Mouse (Mus musculus): Measurements from ENCODE around the gene Eps8. TPM values are rescaled to one million over a fixed set of nuclear protein-coding genes. Genes with fewer than 3 reads are reported as not detected.

The Eps8 gene
- total and polyA plus RNA-seq, 3 experiments: 0.08 to 0.15 TPM; not detected in 1

- Histone ChIP-seq H3K27me3 (ENCODE audit: control insufficient read depth in 1 of 2, insufficient read depth in 2 of 2, low read length in 2 of 2) (no peaks in the 10 kb centered on the region), H3K36me3 (ENCODE audit: control insufficient read depth in 1 of 2, insufficient read depth in 2 of 2, low read length in 2 of 2) (no peaks in the 10 kb centered on the region), H3K27ac (ENCODE audit: control insufficient read depth, low read depth, low read length) (no peak overlapping the region), H3K9ac (ENCODE audit: control insufficient read depth, low read depth, low read length, poor library complexity, severe bottlenecking) (no peak overlapping the region), H3K4me3 (ENCODE audit: control insufficient read depth in 1 of 2, insufficient read depth in 1 of 2, low read depth in 2 of 2, low read length in 2 of 2) (no peak overlapping the region), H3K4me1 (ENCODE audit: control insufficient read depth in 1 of 2, insufficient read depth in 2 of 2, low read length in 2 of 2) (no peaks in the 10 kb centered on the region), H3K9me3 (replicated peaks; ENCODE audit: insufficient read depth, low read length) (no peaks in the 10 kb centered on the region), H3K79me2 (ENCODE audit: control insufficient read depth, insufficient read depth, low read length, poor library complexity) (no peaks in the 10 kb centered on the region)
- TF ChIP-seq SIN3A (IDR thresholded peaks at IDR 0.05; ENCODE audit: low read length): no peak
- TF ChIP-seq GABPA (IDR thresholded peaks at IDR 0.05; ENCODE audit: low read depth, low read length): no peak
- TF ChIP-seq JUND (IDR thresholded peaks at IDR 0.05; ENCODE audit: low read depth, low read length): no peak
- no peak for TF ChIP-seq MAX (IDR thresholded peaks at IDR 0.05; ENCODE audit: low read length)
- no peak for TF ChIP-seq E2F4 (IDR thresholded peaks at IDR 0.05; ENCODE audit: borderline replicate concordance, low read depth, low read length)
- no peak for TF ChIP-seq MEF2A (IDR thresholded peaks at IDR 0.05; ENCODE audit: extremely low read depth, insufficient replicate concordance, low read depth, low read length, poor library complexity, severe bottlenecking)
- TF ChIP-seq ZC3H11A (IDR thresholded peaks at IDR 0.05; ENCODE audit: low read depth, low read length): no peak
- no peak for TF ChIP-seq MYB (IDR thresholded peaks at IDR 0.05; ENCODE audit: low read depth, low read length)
- TF ChIP-seq HCFC1 (IDR thresholded peaks at IDR 0.05; ENCODE audit: low read depth, low read length): no peak
- no peak for TF ChIP-seq POLR2AphosphoS5 (IDR thresholded peaks at IDR 0.05; ENCODE audit: borderline replicate concordance, low read depth, low read length)
- no peak for TF ChIP-seq BHLHE40 (IDR thresholded peaks at IDR 0.05; ENCODE audit: borderline replicate concordance, low read depth, low read length)
- no peak for DNase-seq (ENCODE audit: low read depth, low spot score)
Observed at GRCm38 (mm10) chr6:137581331-137582010, 73.2 kb downstream of the Eps8 start.

DNA sequence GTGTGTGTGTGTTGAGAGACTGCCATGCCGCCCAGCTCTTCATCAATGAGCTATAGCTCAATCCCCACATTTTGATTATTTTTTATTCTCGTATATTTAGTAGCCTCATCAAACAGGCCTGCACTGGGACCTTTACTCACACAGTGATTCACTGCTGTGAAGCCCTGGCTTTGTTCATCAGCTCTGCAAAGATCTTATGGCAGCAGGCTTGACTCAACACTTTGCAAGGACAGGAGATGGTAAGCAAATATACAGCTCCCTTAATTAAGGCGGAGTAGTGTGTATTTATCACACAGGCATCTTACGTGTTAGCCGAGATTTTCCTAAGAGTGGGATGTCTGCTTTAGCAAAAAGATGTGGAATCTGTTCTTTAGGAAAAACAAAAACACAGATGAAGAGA is 74.2 kb downstream of the Eps8 start:
- Histone ChIP-seq H3K79me2 (ENCODE audit: control insufficient read depth, insufficient read depth, low read length, poor library complexity) (no peaks in the 10 kb centered on the region), H3K9ac (ENCODE audit: control insufficient read depth, low read depth, low read length, poor library complexity, severe bottlenecking) (no peak overlapping the region), H3K4me1 (ENCODE audit: control insufficient read depth in 1 of 2, insufficient read depth in 2 of 2, low read length in 2 of 2) (no peaks in the 10 kb centered on the region), H3K9me3 (replicated peaks; ENCODE audit: insufficient read depth, low read length) (no peaks in the 10 kb centered on the region), H3K4me3 (ENCODE audit: control insufficient read depth in 1 of 2, insufficient read depth in 1 of 2, low read depth in 2 of 2, low read length in 2 of 2) (no peak overlapping the region), H3K27me3 (ENCODE audit: control insufficient read depth in 1 of 2, insufficient read depth in 2 of 2, low read length in 2 of 2) (no peaks in the 10 kb centered on the region), H3K27ac (ENCODE audit: control insufficient read depth, low read depth, low read length) (no peak overlapping the region), H3K36me3 (ENCODE audit: control insufficient read depth in 1 of 2, insufficient read depth in 2 of 2, low read length in 2 of 2) (no peaks in the 10 kb centered on the region)
- TF ChIP-seq POLR2AphosphoS5 (IDR thresholded peaks at IDR 0.05; ENCODE audit: borderline replicate concordance, low read depth, low read length) (no peak), HCFC1 (IDR thresholded peaks at IDR 0.05; ENCODE audit: low read depth, low read length) (no peak), USF2 (IDR thresholded peaks at IDR 0.05; ENCODE audit: borderline replicate concordance in 1 of 2, insufficient read depth in 1 of 2, low read depth in 1 of 2, low read length in 2 of 2) (no peak), KAT2A (conservative IDR thresholded peaks at IDR 0.05; ENCODE audit: low read depth, low read length) (no peak), ZC3H11A (IDR thresholded peaks at IDR 0.05; ENCODE audit: low read depth, low read length) (no peak), ZMIZ1 (IDR thresholded peaks at IDR 0.05; ENCODE audit: low read depth, low read length) (no peak), UBTF (IDR thresholded peaks at IDR 0.05; ENCODE audit: borderline replicate concordance, insufficient read depth, low read depth, low read length) (no peak), USF1 (IDR thresholded peaks at IDR 0.05; ENCODE audit: low read depth, low read length) (no peak), POLR2AphosphoS2 (IDR thresholded peaks at IDR 0.05; ENCODE audit: low read length) (no peak), MAX (IDR thresholded peaks at IDR 0.05; ENCODE audit: low read length) (no peak), MYB (IDR thresholded peaks at IDR 0.05; ENCODE audit: low read depth, low read length) (no peak), CHD1 (IDR thresholded peaks at IDR 0.05; ENCODE audit: low read depth, low read length) (no peak), ZNF384 (IDR thresholded peaks at IDR 0.05; ENCODE audit: low read depth, low read length) (no peak), MAFK (IDR thresholded peaks at IDR 0.05; ENCODE audit: borderline replicate concordance, low read depth, low read length) (no peak), RCOR1 (IDR thresholded peaks at IDR 0.05; ENCODE audit: low read depth, low read length) (no peak), SMC3 (IDR thresholded peaks at IDR 0.05; ENCODE audit: low read depth, low read length) (no peak), E2F4 (IDR thresholded peaks at IDR 0.05; ENCODE audit: borderline replicate concordance, low read depth, low read length) (no peak), RAD21 (IDR thresholded peaks at IDR 0.05; ENCODE audit: low read depth, low read length) (no peak), SIN3A (IDR thresholded peaks at IDR 0.05; ENCODE audit: low read length) (no peak)
- no peak for DNase-seq (ENCODE audit: low read depth, low spot score)
